ENCODE assay signal across 8 mouse cellular contexts in genomic region chr17:88441001-88441431, GRCm38 (mm10). TPM values are rescaled to one million over a fixed set of nuclear protein-coding genes. Genes with fewer than 3 reads are reported as not detected.
DNase-seq lines count a peak whose midpoint lies in the region; ATAC-seq and TF ChIP-seq lines count a peak whose summit lies in the region.

No protein-coding gene starts in this region.

- DNase-seq in heart, postnatal 14 days = no peak
- DNase-seq in CD8-positive naive resting alpha-beta T cell, adult 2 months (ENCODE audit: low read depth in 2 of 2, low spot score in 2 of 2) = peak; percentile 41 to 51
- DNase-seq in embryo, embryonic 10.5 days (ENCODE audit: low spot score) = peak; percentile 58
- peak; percentile 49 for DNase-seq in mesoderm, embryonic 11.5 days (ENCODE audit: low read depth, low spot score)
- no peak for DNase-seq in stomach, postnatal 0 days (ENCODE audit: low spot score)
- DNase-seq in gastrocnemius, adult 8-10 months (ENCODE audit: low spot score in 2 of 2) = no peak

- no peak for TF ChIP-seq EP300 in stomach, postnatal 0 days (optimal IDR thresholded peaks at IDR 0.05)

- peak; percentile 59 for ATAC-seq in heart, embryonic 12.5 days (ENCODE audit: insufficient number of reproducible peaks, low FRiP score)
- ATAC-seq in hindbrain, embryonic 15.5 days (ENCODE audit: low FRiP score, low read depth) = peak; percentile 62
- peak; percentile 57 for ATAC-seq in stomach, postnatal 0 days (ENCODE audit: low FRiP score, low TSS enrichment)

- H3K4me1 ChIP-seq in heart, embryonic 12.5 days (replicated peaks) = 0 out of 2 replicates have a peak, but pooled peaks cover 7% of the 10 kb centered on the region
- H3K4me1 ChIP-seq in hindbrain, embryonic 15.5 days (replicated peaks) = peaks cover 8% of the 10 kb centered on the region
- no peaks in the 10 kb centered on the region for H3K4me1 ChIP-seq in stomach, postnatal 0 days (replicated peaks; ENCODE audit: control insufficient read depth, insufficient read depth)

- no peaks in the 10 kb centered on the region for H3K36me3 ChIP-seq in heart, embryonic 12.5 days
- no peaks in the 10 kb centered on the region for H3K36me3 ChIP-seq in hindbrain, embryonic 15.5 days
- H3K36me3 ChIP-seq in stomach, postnatal 0 days (ENCODE audit: control insufficient read depth, insufficient read depth, low read length) = no peaks in the 10 kb centered on the region

- H3K27ac ChIP-seq in heart, embryonic 12.5 days (ENCODE audit: poor library complexity, severe bottlenecking) = peak overlapping the region; percentile 90
- peak overlapping the region; percentile 87 for H3K27ac ChIP-seq in hindbrain, embryonic 15.5 days (replicated peaks)
- H3K27ac ChIP-seq in stomach, postnatal 0 days (replicated peaks) = peak overlapping the region; percentile 97

- under 1% methylated on average over 48 of the region's 55 CpGs for WGBS in heart, embryonic 12.5 days
- under 1% methylated on average over 41 of the region's 55 CpGs for WGBS in hindbrain, embryonic 15.5 days
- under 1% methylated on average over 48 of the region's 55 CpGs for WGBS in stomach, postnatal 0 days

- peak overlapping the region; percentile 96 for H3K4me3 ChIP-seq in heart, embryonic 12.5 days
- peak overlapping the region; percentile 72 for H3K4me3 ChIP-seq in hindbrain, embryonic 15.5 days
- H3K4me3 ChIP-seq in stomach, postnatal 0 days (ENCODE audit: low read depth, low read length) = peak overlapping the region; percentile 94

- H3K27me3 ChIP-seq in heart, embryonic 12.5 days (replicated peaks) = no peaks in the 10 kb centered on the region
- no peaks in the 10 kb centered on the region for H3K27me3 ChIP-seq in hindbrain, embryonic 15.5 days
- H3K27me3 ChIP-seq in stomach, postnatal 0 days (ENCODE audit: control insufficient read depth, insufficient read depth, low read length) = no peaks in the 10 kb centered on the region

- H3K9me3 ChIP-seq in heart, embryonic 12.5 days (replicated peaks) = no peaks in the 10 kb centered on the region
- H3K9me3 ChIP-seq in hindbrain, embryonic 15.5 days = no peaks in the 10 kb centered on the region
- H3K9me3 ChIP-seq in stomach, postnatal 0 days (ENCODE audit: control insufficient read depth, low read length) = no peaks in the 10 kb centered on the region

- intact Hi-C loops in heart, postnatal 14 days (cut with DNase I) = loop anchor here (2.0 to 10.0 kb wide), 5 partner anchors 71 to 376 kb away; partner anchors contain the start of gene Fbxo11

- peak overlapping the region; percentile 95 for H3K9ac ChIP-seq in heart, embryonic 12.5 days
- H3K9ac ChIP-seq in hindbrain, embryonic 15.5 days = peak overlapping the region; percentile 60
- peak overlapping the region; percentile 92 for H3K9ac ChIP-seq in stomach, postnatal 0 days (ENCODE audit: low read length)

- peak; percentile 6; the same call in 1 of the 2 replicates for TF ChIP-seq CTCF in stomach, postnatal 0 days (IDR thresholded peaks at IDR 0.05; ENCODE audit: low read depth)

- H3K4me2 ChIP-seq in heart, embryonic 12.5 days = peak overlapping the region; percentile 72
- peak overlapping the region; percentile 87 for H3K4me2 ChIP-seq in hindbrain, embryonic 15.5 days
- peak overlapping the region; percentile 76 for H3K4me2 ChIP-seq in stomach, postnatal 0 days (replicated peaks; ENCODE audit: low read depth)

RNA-seq across cellular contexts. Expression of gene Foxn2, which starts 0.5 kb away (rescaled TPM):
- polyA plus RNA-seq in heart, embryonic 12.5 days (2016; fragmentation: Nextera tagmentation; extraction: Ambion mirVana) = 12.2 and 12.4 TPM in 2 replicates
- 10 to 100 TPM; 11.9 to 13.5 TPM for total RNA-seq in heart, postnatal 14 days (2021)
- polyA plus RNA-seq in hindbrain, embryonic 15.5 days (2015; fragmentation: Nextera tagmentation; extraction: Ambion mirVana) = 8.5 TPM in 2 replicates
- polyA plus RNA-seq in stomach, postnatal 0 days (2015; fragmentation: Nextera tagmentation; extraction: Ambion mirVana) = 8.2 and 8.6 TPM in 2 replicates
- total RNA-seq in gastrocnemius, adult 8-10 months (2022) = 10 to 100 TPM; 11.6 to 15.9 (median 14.5) TPM

Comparison
In these comparisons a context has a peak if more than half of its experiments do, and no peak if none do; other contexts are left out.
1. DNase-seq: peak in CD8-positive naive resting alpha-beta T cell, adult 2 months (2 of 2), embryo, embryonic 10.5 days (single experiment) and mesoderm, embryonic 11.5 days (single experiment); none in heart, postnatal 14 days (0 of 2), stomach, postnatal 0 days (single experiment) and gastrocnemius, adult 8-10 months (0 of 2).
2. Peak in every context shown above with its lines, with median percentiles within 50 percentile points of each other: ATAC-seq, H3K27ac ChIP-seq, H3K4me2 ChIP-seq, H3K4me3 ChIP-seq and H3K9ac ChIP-seq.